Mouse (Mus musculus) Patski (cell line): ENCODE data around the gene Rnf10. TPM values are rescaled to one million over a fixed set of nuclear protein-coding genes. Genes with fewer than 3 reads are reported as not detected.

Source experiments
- ATAC-seq: fragments of 100-300 bp; one replicate; pipeline ENCODE4 v1.8.0; 2021
- CTCF ChIA-PET: fragments of 350-600 bp; sonication (Branson Sonifier 250); formaldehyde crosslinking; loops from one replicate; lab custom pipeline; 2022; ENCODE audit warnings: inconsistent platforms; lab: Charles Lee
- POLR2A ChIA-PET: fragments of 350-600 bp; sonication (Branson Sonifier 250); formaldehyde crosslinking; loops from one replicate; lab custom pipeline; 2022; ENCODE audit warnings: antibody characterized with exemption, inconsistent platforms; lab: Charles Lee
- DNase-seq: peaks from one replicate; pipeline ENCODE4 v3.0.0-alpha.2; 2011; ENCODE audit warnings: low read depth, low spot score
- H3K27me3 ChIP-seq: fragments of 371-371 bp; one replicate; pipeline ENCODE4 v1.5.1; 2021
- CTCF ChIP-seq: fragments of 100-300 bp; IDR thresholded peaks from one replicate; pipeline ENCODE4 v1.5.1; 2021
- in situ Hi-C: fragments of 300-500 bp; cut with MboI; formaldehyde crosslinking; loops from 3 replicates; pipeline ENCODE4 v1.11.1; 2018; ENCODE audit warnings: low pct_unique_long_range_greater_than_20kb, mixed read lengths
- polyA plus RNA-seq: library from polyadenylated mRNA; unstranded; gene quantifications from one replicate; pipeline ENCODE4 v1.2.3, GENCODE M21; 2021

The Rnf10 gene
- polyA plus RNA-seq, 1 experiment from 2014 or later, result 286 TPM

GRCm38 (mm10) chr5:115207892-115208291 is 64.8 kb downstream of the Rnf10 start:
- TF ChIP-seq CTCF, result no peak
- in situ Hi-C loops, result no loop called here
- H3K27me3 ChIP-seq, result peaks cover 10% of the 10 kb centered on the region
- DNase-seq (no peak), ATAC-seq (no peak)
- ChIA-PET CTCF (no interaction called here), POLR2A (no interaction called here)

- TF ChIP-seq CTCF, result peak; percentile 42
- DNase-seq, result no peak
- in situ Hi-C loops, result no loop called here
- ChIA-PET CTCF (interaction anchor here (0.6 kb wide), 1 partner anchor 11 kb away, joined by 3 read pairs; no protein-coding TSS in a partner anchor), POLR2A (no interaction called here)
- H3K27me3 ChIP-seq, result peaks cover 10% of the 10 kb centered on the region
- no peak for ATAC-seq
These were observed 65.5 kb downstream of the Rnf10 start for GRCm38 (mm10) chr5:115207244-115207643.

- DNase-seq, result no peak
These were observed 68.0 kb downstream of the Rnf10 start for GRCm38 (mm10) chr5:115204562-115205311.

GRCm38 (mm10) chr5:115203735-115204561 is 68.8 kb downstream of the Rnf10 start:
- DNase-seq (no peak), ATAC-seq (no peak)
- POLR2A ChIA-PET, result no interaction called here
- in situ Hi-C loops, result no loop called here
- TF ChIP-seq CTCF, result no peak
- CTCF ChIA-PET, result interaction anchor here (0.6 kb wide), 1 partner anchor 90 kb away, joined by 3 read pairs; no protein-coding TSS in a partner anchor
- peaks cover 17% of the 10 kb centered on the region for H3K27me3 ChIP-seq

More at GRCm38 (mm10) chr5:115204562-115205311, 68.0 kb downstream of the Rnf10 start:
- H3K27me3 ChIP-seq, result peaks cover 17% of the 10 kb centered on the region
- no peak for ATAC-seq
- in situ Hi-C loops, result no loop called here
- TF ChIP-seq CTCF, result no peak
- POLR2A ChIA-PET, result no interaction called here
- CTCF ChIA-PET, result interaction anchor here (0.6 kb wide), 1 partner anchor 91 kb away, joined by 3 read pairs; no protein-coding TSS in a partner anchor

- peaks cover 28% of the 10 kb centered on the region for H3K27me3 ChIP-seq
- in situ Hi-C loops, result no loop called here
- ChIA-PET CTCF (no interaction called here), POLR2A (interaction anchor here (0.5 to 0.7 kb wide), 2 partner anchors 14 to 33 kb away, joined by 3 to 5 read pairs; no protein-coding TSS in a partner anchor)
- ATAC-seq (no peak), DNase-seq (no peak)
- no peak for TF ChIP-seq CTCF
These were observed 78.0 kb downstream of the Rnf10 start for GRCm38 (mm10) chr5:115194626-115195221.

- no peak for TF ChIP-seq CTCF
- ChIA-PET POLR2A (no interaction called here), CTCF (no interaction called here)
- in situ Hi-C loops, result no loop called here
- peaks cover 28% of the 10 kb centered on the region for H3K27me3 ChIP-seq
- ATAC-seq (peak; percentile 38), DNase-seq (no peak)
These were observed 78.8 kb downstream of the Rnf10 start, which contains the start of gene Cabp1 for GRCm38 (mm10) chr5:115193669-115194625. Gene Cabp1 (minus strand): TSS chr5:115194381.

- in situ Hi-C loops, result no loop called here
- ChIA-PET CTCF (no interaction called here), POLR2A (no interaction called here)
- H3K27me3 ChIP-seq, result peaks cover 28% of the 10 kb centered on the region
- TF ChIP-seq CTCF, result no peak
- ATAC-seq (peak; percentile 67), DNase-seq (peak; percentile 20)
These were observed 79.5 kb downstream of the Rnf10 start for GRCm38 (mm10) chr5:115193226-115193625.

GRCm38 (mm10) chr5:115192828-115193195 is 79.9 kb downstream of the Rnf10 start:
- CTCF ChIA-PET, result no interaction called here
- H3K27me3 ChIP-seq, result peaks cover 28% of the 10 kb centered on the region
- DNase-seq (no peak), ATAC-seq (no peak)
- POLR2A ChIA-PET, result no interaction called here
- TF ChIP-seq CTCF, result no peak
- in situ Hi-C loops, result no loop called here
